Mouse (Mus musculus) spleen, postnatal 14 days (tissue): ENCODE results near the gene Ctr9.

Experiments
- DNase-seq, 2 experiments: peaks; one replicate each; pipeline ENCODE4 v3.0.0; 2021 to 2022; ENCODE audit warnings: low spot score in 2 of 2

The Ctr9 gene

GRCm38 (mm10) chr7:111098196-111098595 lies 69.4 kb downstream of the Ctr9 start:
- no peak for DNase-seq
